Mouse (Mus musculus) embryo, embryonic 10 days (tissue): ENCODE measurements around the gene Atp6v0a4.
A peak's percentile ranks its signal among the peaks of the same experiment; 100 is the strongest.

ENCODE experiments used
- DNase-seq: peaks from one replicate; pipeline ENCODE4 v3.0.0-alpha.2; 2015; ENCODE audit warnings: low spot score

Atp6v0a4 gene

DNA sequence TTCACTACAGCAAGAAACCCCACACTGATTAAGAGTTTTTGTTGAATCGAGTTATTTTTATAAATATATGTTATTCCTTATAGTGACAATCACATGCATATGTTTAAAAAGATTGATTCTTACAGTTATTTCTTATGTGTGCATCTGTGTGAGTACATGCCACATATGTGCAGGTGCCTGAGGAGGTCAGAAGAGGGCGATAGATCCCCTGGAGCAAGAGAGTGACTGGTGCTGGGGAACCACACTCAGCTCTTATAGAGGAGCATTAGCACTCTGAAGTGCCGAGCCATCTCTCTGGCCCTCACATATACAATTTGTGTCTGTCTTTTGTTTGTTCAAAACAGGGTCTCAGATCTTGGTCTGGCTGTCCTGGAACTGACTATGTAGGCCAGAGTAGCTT lies 50.8 kb downstream of the Atp6v0a4 start:
- no peak for DNase-seq

DNA sequence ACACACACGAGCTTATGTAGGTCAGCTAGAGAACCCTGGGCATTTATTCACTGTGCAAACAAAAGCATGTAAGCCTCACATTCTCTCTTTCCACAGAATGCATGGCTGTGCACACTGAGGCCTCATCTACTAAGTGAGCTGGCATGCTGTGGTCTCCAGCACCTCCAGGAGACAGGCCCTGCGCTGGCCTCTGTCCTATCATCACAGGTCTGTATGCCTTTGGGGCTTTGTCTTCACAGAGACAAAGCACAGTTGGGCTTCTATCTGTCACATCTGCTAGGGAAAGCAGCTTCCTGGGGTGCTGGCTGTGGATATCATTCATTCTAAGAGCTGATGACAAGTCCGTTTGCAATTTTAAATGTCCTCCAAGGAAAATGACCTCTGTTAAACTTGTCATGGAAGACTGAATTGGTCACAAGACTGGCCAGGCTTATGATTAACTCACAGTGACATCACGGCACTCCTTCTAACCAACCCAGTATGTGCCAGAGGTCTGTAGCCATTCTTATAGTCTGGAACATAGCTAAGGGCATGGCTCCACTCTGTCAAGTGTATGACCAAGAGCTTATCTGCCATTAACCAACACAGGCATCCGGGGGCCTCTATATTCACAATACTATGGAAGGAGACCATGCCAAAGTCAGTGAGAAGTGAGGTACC lies 52.1 kb downstream of the Atp6v0a4 start:
- no peak for DNase-seq

DNA sequence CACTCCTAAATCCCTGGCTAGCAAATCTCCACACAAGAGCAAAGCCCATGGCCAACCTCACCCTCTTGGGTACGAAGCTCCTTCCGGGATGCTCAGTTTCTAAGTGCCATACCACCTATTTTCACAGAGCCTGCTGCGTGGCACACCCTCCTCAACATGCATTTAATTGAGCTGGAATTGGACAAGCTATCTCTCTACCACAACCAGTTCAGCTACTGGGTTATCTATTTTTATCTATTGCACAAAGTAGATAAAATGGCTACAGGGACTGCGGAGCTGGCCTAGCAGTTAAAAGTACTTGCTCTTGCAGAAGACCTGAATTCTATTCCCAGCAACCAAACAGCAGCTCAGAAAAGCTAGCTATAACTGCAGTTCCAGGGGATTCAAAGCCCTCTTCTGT lies 53.1 kb downstream of the Atp6v0a4 start:
- DNase-seq, result no peak

DNA sequence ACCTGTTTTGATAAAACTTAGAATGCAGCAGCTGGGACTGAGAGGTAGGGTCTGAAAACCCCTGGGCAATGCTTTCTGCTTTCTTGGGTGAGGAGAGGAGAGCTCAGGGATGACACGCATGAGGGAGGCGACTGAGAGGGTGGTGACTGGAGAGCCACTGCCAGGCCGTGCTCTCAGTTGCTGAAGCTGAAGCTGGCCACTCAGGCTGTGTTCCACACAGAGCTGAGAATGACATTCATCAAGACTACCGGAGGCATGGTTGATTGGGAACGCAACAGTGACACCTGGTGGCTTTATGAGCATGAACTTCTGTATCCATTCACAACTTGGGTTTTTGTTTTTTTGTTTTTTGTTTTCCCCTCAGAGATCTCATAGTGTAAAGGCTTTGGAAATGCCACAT lies 58.2 kb downstream of the Atp6v0a4 start:
- peak; percentile 91 for DNase-seq

DNA sequence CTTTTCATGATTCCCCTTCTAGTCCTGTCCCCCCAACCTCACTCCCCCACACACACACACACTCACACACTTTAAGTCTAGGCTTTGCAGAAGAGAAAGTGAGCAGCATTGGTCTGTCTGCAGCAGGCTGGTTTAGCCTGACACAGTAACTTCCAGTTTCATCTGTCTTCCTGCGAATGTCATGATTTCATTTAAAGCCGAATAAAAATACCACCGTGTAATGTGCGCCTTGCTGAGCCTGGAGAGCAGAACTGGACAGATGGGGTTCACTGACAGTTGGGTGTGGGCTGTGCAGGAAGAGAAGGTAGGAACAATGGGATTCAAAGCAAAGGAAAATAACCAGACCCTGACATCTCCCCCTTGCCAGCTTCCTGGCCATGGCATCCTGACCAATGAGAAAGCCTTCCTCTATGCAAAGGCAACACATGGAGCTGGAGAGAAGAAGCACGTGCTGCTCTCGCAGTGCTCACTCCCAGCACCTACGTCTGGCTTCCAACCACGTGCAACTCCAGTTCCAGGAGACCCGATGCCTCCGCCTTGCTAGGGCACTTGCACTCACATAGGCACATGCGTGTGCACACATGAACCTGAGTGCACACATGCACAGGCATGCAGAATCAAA lies 58.8 kb downstream of the Atp6v0a4 start:
- DNase-seq, result no peak

DNA sequence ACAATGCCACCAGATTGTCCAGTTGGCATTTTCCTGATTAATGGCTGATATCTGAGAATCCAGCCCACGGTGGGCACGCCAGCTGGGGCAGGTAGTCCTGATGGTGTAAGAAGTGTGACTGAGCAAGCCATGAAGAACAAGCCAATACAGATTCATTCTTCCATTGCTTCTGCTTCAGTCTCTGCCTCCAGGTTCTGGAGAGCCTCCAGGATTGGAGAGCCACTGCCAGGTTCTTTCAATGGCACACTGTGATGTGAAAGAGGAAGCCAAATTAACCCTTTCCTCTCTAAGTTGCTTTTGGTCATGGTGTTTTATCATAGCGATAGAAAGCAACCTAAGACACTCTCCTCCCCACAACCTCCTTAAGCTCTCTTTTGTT lies 59.3 kb downstream of the Atp6v0a4 start:
- no peak for DNase-seq

DNA sequence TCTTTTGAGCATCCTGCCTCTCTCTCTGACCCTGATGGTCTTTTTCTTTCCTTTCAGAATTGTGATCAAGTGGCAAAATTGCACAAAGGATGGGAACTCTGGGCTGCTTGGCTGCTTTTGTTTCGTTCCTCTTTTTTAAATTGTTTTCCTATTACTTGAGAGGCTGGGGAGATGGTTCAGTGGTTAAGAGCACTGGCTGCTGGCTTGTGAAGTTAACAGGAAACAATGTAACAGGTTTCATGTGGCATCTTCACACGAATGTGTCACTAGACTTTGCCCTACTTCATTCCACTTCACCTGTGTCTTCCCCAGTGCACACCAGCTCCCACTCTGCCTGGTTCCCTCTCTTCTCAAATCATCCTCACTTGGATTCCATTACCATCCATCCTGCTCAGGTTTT lies 59.8 kb downstream of the Atp6v0a4 start:
- DNase-seq, result no peak

DNA sequence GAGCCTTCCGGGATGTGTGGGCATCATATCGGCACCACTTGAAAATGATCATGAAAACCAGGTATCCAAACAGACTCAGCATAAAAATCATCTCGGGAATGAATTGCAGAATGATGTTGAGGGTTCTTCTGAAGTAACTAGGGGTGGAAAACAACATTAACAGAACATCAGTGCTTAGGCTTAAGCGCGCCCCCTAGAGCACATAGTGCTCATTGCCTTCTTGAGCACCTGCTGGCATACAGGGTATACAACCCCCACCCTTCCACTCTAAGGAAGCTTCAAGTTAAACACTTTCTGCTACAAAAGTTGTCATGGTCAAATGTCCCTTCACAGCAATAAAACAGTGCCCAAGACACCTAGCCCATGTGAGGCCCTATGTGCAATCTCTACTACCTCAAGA lies 65.6 kb downstream of the Atp6v0a4 start:
- DNase-seq, result peak; percentile 43

DNA sequence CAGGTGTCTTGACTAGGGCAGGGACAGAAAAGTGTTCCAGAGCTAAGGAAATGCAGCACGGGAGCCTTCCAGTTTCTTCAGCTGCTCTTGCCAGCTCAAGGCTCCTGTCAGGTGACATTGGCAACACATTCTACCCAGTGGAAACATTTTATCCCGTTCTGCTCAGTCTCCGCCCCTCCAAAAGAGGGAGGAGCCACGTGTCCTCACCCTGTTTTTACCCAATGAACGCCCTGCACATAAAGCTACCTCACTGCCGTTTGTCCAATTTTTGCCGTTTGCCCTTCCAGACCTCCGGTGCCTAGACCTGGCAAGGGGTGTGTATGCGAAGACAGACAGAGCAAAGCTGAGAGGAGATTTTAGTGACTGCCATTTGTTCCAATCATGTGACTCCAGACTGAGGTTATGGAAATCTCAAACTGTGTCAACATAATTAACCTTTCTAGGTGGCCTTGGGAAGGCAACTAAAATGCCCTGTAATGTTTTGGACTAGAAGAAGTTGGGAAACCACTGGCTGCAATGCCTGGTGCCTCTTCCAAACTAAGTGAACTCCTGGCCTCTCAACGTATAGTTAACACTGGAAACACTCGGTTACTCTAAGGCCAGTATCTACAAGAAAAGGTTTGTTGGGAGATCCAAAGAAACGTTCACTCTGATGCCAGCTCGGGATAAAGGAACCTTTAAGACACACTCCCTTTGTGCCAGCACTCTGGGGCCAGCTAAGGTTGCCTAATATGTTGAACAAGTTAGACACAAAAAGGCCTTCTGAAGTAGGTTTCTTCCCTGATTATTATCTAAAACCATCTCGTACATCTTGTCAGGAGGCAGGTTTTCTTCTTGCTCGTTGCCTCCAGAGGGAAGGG lies 68.7 kb downstream of the Atp6v0a4 start:
- no peak for DNase-seq

DNA sequence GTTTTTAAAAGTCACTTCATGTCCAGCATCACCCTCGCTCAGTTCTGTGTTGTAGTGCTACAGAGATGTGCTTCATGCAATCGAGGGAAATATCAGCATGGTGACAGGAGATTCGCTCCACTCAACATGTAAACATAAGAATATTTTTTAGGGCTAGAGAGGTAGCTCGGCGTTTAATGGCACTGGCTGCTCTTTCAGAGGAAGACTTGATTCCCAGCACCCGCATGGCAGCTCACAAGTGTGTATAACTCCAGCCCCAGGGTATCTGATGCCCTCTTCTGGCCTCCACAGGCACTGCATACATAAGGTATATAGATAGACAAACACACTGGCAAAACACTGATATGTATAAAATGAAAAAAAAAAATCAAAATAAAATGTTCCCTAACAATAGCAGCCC lies 74.8 kb downstream of the Atp6v0a4 start:
- no peak for DNase-seq

DNA sequence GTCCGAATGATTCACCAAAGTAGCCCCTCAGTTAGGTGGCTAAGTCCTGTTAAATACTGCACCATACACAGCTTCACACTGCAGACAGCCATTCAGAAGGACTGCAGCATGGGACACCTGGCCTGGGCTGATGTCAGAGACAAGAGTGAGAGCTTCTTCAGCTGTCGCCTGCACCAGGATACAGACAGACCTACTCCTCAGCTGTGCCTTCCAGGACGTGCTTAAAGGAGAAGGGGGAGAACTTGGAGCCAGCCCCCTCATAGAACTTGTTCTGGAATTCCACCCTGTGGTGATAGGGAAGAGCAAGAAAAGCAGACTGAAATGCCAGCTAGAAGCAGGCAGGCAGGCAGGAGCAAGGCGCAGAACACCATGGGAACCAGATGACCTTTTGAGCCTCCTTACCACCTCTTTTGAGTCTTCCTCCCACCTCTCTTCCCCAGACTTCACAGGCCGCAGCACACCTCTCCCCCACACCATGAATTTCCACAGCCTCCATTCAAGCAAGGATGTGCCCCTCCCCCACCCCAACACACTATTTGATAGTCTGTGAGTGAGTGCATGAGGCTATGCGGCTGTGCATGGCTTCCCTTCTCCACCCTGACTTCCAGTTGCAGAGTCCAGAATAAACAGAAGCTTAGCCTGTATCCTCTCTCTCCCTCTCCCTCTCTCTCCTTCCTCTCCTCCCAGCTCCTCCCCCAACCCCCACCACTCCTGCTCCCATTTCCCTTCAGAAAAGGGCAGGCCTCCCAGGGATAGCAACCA lies 75.4 kb downstream of the Atp6v0a4 start:
- DNase-seq, result peak; percentile 11

DNA sequence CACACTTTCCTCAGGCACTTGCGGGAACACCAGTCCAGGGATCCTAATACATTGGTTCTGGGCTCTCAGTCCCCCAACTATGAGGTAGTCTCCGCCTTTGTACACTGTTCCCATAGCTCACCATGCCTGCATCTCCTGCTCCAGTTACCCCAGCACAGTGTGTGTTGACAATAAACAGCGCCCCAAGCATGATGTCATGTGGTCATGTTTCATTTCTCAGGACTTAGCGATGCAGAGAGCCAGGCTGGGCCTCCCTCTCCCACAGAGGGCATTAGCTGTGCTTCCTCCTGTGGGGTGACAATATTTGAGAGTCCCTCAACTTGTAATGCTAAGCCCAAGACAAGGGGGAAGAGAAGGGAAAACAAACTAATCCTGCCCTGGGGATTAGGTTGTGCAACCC lies 76.4 kb downstream of the Atp6v0a4 start:
- DNase-seq, result no peak

DNA sequence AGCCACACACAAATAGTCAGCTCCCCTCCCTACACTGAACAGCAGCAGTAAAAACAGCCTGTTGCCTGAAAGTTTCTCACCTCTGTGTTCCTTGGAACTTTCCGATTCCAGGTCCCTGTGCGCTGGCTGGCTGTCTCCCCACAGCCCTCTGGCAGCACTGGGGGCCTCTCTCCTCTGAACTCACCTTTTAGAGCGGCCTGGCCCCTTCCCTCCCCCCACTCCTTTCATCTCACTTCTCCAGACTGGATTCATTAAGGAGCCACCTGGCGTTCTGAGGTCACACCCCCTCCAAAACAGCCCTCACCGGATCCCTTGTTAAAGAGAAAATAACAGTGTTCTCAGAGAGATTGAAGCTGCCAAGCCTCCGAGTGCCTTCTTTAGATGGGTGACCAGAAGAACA lies 77.5 kb downstream of the Atp6v0a4 start, which contains the start of gene Svopl:
TSS of gene Svopl (minus strand) at position 159 of the 400 bp plus-strand sequence.
- DNase-seq, result peak; percentile 10

DNA sequence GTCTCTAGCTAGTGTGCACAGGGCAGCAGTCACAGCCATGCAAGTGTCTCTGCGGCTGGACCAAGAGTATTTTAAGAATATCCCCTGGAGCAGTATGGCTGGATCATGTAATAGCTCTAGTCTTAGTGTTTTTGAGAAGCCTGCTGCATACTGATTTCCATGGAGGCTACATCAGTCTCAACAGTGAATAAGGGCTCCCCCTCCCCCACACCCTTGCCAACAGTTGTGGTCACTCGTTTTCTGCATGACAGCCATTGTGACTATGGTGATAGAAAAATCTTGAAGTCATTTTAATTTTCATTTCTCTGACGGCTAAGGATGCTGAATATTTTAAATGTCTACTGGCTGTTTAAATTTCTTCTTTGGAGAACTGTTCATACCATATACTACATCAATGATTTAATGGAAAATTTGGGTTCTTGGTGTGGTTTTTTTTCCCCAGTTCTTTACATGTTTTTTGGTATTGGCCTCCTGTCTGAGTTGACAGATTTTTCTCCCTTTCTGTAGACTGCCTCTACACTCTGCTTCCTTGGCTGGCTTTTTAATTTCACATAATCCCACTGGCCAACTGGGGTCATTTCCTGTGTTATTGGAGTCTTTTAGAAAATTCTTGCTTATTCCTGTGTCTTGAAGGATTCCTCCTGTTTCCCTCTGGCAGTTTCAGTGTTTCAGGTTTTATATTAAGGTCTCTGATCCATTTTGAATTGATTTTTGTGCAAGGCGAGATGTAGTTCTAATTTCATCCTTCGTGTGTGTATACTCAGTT lies 91.4 kb downstream of the Atp6v0a4 start:
- DNase-seq, result no peak

DNA sequence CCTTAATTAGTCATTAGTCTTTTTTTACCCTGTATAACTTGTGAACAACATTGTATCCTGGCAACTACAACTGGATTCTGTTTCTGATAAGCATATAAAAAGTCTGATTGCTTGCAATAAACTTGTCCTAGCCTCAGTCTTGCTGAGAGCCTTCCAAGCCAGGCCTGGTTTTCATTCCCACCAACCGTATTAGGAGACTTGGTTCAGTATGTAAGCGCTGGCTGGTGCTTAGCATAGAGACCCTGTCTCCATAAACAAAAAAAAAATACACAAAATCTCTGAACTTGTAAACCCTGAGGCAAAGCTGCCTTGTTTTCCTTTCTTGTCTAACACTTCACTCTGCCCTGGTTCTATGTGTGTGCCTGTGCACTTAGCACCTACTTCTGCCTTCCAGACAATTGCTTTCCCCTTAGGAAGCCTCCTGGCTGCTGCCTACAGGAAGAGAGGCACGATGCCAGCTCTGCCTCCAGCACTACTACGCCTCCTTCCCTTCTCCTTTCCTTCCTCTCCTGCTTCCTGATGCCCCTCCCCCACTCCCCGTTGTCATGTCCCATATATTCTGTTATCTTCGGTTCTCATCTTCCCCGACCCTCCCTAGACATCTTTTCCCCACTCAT lies 92.4 kb downstream of the Atp6v0a4 start:
- no peak for DNase-seq

DNA sequence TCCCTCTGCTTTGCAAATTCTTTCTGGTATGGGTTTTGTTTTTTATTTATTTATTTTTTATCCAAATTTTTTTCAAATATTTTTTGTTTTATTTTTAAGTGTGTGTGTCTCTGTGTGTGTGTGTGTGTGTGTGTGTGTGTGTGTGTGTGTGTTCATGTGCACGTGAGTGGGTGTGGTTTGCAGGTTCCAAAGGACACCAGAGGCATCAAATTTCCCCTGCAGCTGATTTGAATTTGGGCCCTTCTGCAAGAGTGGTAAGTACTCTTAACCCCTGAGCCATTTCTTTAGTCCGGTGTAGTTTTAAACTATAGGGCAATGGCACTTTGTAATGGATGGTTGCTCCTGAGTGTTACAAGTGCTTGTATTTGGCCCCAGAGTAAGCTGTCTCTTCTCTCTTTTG lies 96.2 kb downstream of the Atp6v0a4 start:
- no peak for DNase-seq

DNA sequence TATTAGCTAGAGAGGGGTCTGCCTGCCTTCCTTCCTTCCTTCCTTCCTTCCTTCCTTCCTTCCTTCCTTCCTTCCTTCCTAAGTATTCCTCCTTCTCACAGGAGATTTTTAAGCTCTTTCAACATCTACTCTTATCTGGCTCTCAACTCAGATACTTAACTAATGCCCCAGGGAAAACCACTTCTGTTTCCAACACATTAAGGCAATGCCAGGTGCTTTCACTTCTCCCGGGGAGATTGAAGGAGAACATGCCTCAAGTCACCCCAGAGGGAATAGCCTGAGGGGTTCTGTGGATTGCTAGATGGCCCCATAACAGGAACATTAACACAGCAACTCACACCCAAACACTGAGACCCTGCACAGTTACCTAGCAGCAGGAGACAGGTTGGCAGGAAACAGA lies 96.6 kb downstream of the Atp6v0a4 start:
- no peak for DNase-seq

DNA sequence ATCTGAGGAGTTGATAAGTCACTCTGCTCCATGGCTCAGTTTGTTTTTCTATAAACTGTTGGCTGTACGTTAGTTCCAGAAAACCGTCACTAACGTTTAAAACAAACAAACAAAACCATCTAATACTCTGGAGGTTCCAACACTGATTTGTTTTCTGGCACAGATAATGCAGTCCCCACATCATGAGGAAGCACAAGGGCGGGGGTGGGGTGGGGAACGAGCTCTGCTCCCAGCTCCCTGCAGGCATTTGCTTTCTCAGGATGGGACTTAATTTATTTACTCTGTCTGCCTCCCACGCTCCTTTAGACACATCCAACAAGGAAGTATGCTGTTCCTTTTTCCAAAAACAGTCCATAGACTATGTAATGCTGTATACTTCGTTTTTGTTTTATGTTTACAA lies 101.1 kb downstream of the Atp6v0a4 start:
- no peak for DNase-seq

DNA sequence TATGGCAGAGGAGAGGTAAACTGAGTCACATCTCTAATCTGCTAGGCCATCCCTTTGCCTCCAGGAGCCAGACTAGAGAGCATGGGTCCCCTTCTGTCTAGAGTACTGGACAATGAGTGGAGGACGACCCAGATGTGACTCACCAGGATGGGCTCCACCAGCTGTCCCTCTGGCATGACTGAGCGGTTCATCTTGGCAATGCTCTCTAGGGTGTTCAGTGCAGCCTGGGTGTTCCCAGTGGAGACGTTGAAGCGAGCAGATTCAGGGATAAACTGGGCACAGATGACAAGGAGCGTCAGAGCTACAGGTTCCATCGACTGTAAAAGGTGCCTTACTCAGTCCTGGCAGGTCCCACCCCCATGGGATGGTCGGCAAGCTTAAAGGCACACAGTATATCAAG lies 103.0 kb downstream of the Atp6v0a4 start:
- no peak for DNase-seq

DNA sequence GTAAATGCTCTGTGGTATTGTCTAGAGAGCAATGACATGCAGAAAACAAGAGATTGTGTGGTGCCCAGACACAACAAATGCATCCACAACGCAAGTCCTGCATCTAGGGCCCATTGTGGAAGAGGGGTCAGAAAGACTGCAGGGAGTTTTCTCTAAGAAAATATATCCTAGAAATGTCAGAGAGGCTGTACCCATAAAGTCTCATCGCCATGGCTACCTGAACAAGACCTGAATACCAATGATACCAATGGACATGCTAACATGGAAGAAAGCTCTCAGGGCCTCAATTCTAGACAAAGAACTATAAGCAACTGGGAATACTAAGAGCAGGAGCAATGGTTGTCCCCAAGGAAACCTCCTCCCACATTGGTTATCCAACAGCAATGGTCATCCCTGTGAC lies 111.6 kb downstream of the Atp6v0a4 start:
- no peak for DNase-seq

DNA sequence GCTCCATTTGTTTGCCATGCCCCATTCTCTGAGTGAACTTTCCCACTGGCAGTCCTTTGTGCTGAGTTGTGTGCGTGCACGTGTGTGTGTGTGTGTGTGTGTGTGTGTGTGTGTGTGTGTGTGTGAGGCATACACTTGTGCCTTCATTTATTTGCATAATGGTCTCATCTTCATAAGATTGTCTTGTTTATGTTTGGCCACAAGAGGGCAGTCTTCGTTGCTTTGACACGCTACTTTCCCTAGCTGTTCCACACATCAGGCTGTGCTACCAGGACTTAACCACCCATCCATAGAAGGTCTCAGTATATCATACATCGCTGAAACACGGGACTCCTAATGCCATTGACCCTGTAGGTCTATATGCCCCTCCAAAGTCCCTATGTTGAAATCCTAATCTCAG lies 116.9 kb downstream of the Atp6v0a4 start:
- peak; percentile 90 for DNase-seq
